Mouse (Mus musculus) CH12.LX (cell line): Measurements from ENCODE around the gene Pkp1.

ENCODE experiments used
- CTCF ChIP-seq, 2 experiments: IDR thresholded peaks in 1 of 2; conservative IDR thresholded peaks in 1 of 2; 2 replicates each; pipeline ENCODE4 v1.5.1; 2011 to 2012; ENCODE audit warnings: low read depth in 2 of 2, low read length in 2 of 2, improper control_type of control experiment in 1 of 2, inconsistent platforms in 1 of 2, mild to moderate bottlenecking in 1 of 2, moderate library complexity in 1 of 2
- RCOR1 ChIP-seq: conservative IDR thresholded peaks from 2 replicates; pipeline ENCODE4 v1.6.1; 2012; ENCODE audit warnings: low read depth, mild to moderate bottlenecking, inconsistent platforms, low read length, improper control_type of control experiment

DNA sequence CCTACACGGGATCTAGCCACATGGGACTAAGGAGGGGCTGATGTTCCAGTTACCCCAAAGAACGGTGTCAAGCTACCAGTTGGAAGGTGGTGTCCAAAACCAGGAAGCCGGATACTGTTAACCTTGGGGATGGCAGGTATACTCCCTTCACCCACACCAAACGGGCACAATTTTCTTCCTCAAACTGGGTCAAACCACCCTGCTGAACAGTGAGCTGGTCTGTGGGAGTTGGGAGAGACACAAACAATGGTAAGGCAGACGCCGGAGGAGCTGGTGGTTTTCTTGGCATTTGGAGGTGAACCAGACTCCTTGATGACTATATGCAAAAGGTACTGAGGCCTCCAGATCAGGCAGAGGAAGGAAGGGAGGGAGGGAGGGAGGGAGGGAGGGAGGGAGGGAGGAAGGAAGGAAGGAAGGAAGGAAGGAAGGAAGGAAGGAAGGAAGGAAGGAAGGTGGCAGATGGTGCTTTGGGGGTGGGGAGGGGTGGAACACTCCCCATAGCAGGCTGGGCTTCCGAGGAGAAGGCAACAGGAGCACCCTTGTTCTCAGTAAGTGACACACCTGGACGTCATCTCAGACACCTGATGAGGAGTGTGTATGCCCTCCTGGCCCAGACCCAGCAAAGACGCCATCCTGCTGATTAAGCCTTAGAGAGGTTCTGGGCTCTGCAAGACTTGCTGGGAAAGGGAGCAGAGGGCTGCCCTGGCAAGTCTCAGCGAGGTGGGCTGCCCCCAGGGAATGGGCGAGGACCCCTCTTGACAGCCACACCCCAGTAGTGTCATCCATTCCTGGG lies 27.4 kb downstream of the Pkp1 start:
- no peak for TF ChIP-seq RCOR1
- TF ChIP-seq CTCF (conservative IDR thresholded peaks at IDR 0.05 in 1 of 2, IDR thresholded peaks at IDR 0.05 in 1 of 2; ENCODE audit: low read depth in 2 of 2, low read length in 2 of 2) = no peak
